Mouse (Mus musculus) ES-E14 (cell line): Measurements from ENCODE around the gene Srcin1. TPM values are rescaled to one million over a fixed set of nuclear protein-coding genes. Genes with fewer than 3 reads are reported as not detected.
A peak's percentile ranks its signal among the peaks of the same experiment; 100 is the strongest.

Experiments used
- DNase-seq: peaks from one replicate; pipeline ENCODE4 v3.0.0-alpha.2; 2013; ENCODE audit warnings: low read depth, low spot score
- H3K27ac ChIP-seq: 2 replicates; pipeline ENCODE4 v1.5.1; 2012; ENCODE audit warnings: low read depth, mild to moderate bottlenecking, low read length, moderate library complexity, mixed read lengths; ENCODE audit not compliant: poor library complexity, insufficient read depth, severe bottlenecking
- H3K36me3 ChIP-seq: 2 replicates; pipeline ENCODE4 v1.6.1; 2012; ENCODE audit warnings: mild to moderate bottlenecking, low read length, moderate library complexity, mixed read lengths; ENCODE audit not compliant: control insufficient read depth, poor library complexity, insufficient read depth, severe bottlenecking
- H3K4me1 ChIP-seq, 2 experiments: fragments of 150-350 bp in 1 of 2; sonication (generic) in 1 of 2; 2 replicates each; pipeline ENCODE4 v1.6.1; 2012; ENCODE audit warnings: low read length in 2 of 2, mild to moderate bottlenecking in 1 of 2, mixed read lengths in 1 of 2; ENCODE audit not compliant: control insufficient read depth in 2 of 2, insufficient read depth in 2 of 2, poor library complexity in 1 of 2
- H3K4me3 ChIP-seq, 2 experiments: fragments of 150-350 bp in 1 of 2; sonication (generic) in 1 of 2; 2 replicates each; pipeline ENCODE4 v1.5.1; 2012; ENCODE audit warnings: low read length in 2 of 2, low read depth in 1 of 2, mild to moderate bottlenecking in 1 of 2, mixed read lengths in 1 of 2; ENCODE audit not compliant: insufficient read depth in 1 of 2, poor library complexity in 1 of 2, severe bottlenecking in 1 of 2
- H3K9ac ChIP-seq: 2 replicates; pipeline ENCODE4 v1.6.1; 2012; ENCODE audit warnings: low read depth, mild to moderate bottlenecking, low read length, mixed read lengths; ENCODE audit not compliant: poor library complexity, insufficient read depth, severe bottlenecking
- H3K9me3 ChIP-seq: fragments of 150-350 bp; sonication (generic); 2 replicates; pipeline ENCODE4 v1.6.1; 2012; ENCODE audit warnings: low read depth, mild to moderate bottlenecking, low read length; ENCODE audit not compliant: control insufficient read depth, insufficient read depth
- CHD2 ChIP-seq: IDR thresholded peaks from 2 replicates; pipeline ENCODE4 v1.6.1; 2014; ENCODE audit warnings: mild to moderate bottlenecking, low read depth, low read length, inconsistent platforms
- HCFC1 ChIP-seq: IDR thresholded peaks from 2 replicates; pipeline ENCODE4 v1.6.1; 2012; ENCODE audit warnings: low read length, inconsistent platforms, borderline replicate concordance; ENCODE audit not compliant: insufficient read depth
- MAFK ChIP-seq: IDR thresholded peaks from 2 replicates; pipeline ENCODE4 v1.6.1; 2014; ENCODE audit warnings: mild to moderate bottlenecking, low read depth, low read length, inconsistent platforms; ENCODE audit not compliant: insufficient read depth
- ZC3H11A ChIP-seq: IDR thresholded peaks from 2 replicates; pipeline ENCODE4 v1.6.1; 2012; ENCODE audit warnings: low read depth, mild to moderate bottlenecking, inconsistent platforms, low read length, borderline replicate concordance
- ZNF384 ChIP-seq: IDR thresholded peaks from 2 replicates; pipeline ENCODE4 v1.6.1; 2012; ENCODE audit warnings: low read depth, low read length, inconsistent platforms
- in situ Hi-C, 2 experiments: fragments of 600-800 bp; cut with MboI; formaldehyde crosslinking; loops; one replicate each; pipeline ENCODE4 v1.15.1; 2025; ENCODE audit warnings: low sequenced_read_pairs in 2 of 2, inconsistent platforms in 1 of 2; ENCODE audit not compliant: unreplicated experiment in 2 of 2
- total RNA-seq: library from RNA; depleted of rRNA; stranded (reverse); fragments of 300-350 nt; gene quantifications from 2 replicates; pipeline ENCODE4 v1.2.3, GENCODE M21; 2012

The Srcin1 gene
- total RNA-seq, 1 experiment = 2.4 TPM

DNA sequence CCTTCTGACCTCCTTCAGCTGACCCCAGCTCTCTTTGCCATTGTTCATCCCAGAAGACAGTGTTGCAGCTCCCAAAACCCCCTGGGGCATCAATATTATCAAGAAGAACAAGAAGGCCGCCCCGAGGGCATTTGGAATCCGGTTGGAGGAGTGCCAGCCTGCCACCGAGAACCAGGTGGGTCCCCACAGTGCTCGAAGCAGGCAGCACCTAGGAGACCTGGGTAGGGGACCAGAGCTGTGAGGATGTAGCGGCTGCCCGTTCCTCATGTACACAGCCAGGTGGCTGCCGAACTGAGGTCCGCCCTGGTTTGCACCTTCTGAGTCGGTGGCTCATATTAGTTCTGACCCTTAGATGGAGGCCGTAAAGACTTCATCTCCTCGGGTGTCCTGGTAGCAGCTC, 110.0 kb downstream of the Srcin1 start:
- Histone ChIP-seq H3K9me3 (no peaks in the 10 kb centered on the region), H3K4me3 (no peak overlapping the region), H3K36me3 (peaks cover 45% of the 10 kb centered on the region), H3K9ac (no peak overlapping the region), H3K4me1 (peaks cover 0 to 12% of the 10 kb centered on the region in 2 experiments; a peak in 2 of 4 replicates), H3K27ac (no peak overlapping the region)
- in situ Hi-C loops = no loop called here
- no peak for TF ChIP-seq CHD2
- TF ChIP-seq HCFC1 = no peak
- no peak for TF ChIP-seq ZC3H11A
- no peak for TF ChIP-seq ZNF384
- TF ChIP-seq MAFK = no peak
- no peak for DNase-seq

GRCm38 (mm10) chr11:97463991-97464390, 112.0 kb downstream of the Srcin1 start:
- H3K27ac ChIP-seq = no peak overlapping the region
- H3K9me3 ChIP-seq = no peaks in the 10 kb centered on the region
- in situ Hi-C loops = no loop called here
- DNase-seq = no peak
- peaks cover 48% of the 10 kb centered on the region for H3K36me3 ChIP-seq
- H3K4me3 ChIP-seq = no peak overlapping the region
- peaks cover 0 to 8% of the 10 kb centered on the region in 2 experiments; a peak in 1 of 4 replicates for H3K4me1 ChIP-seq
- TF ChIP-seq MAFK (no peak), ZC3H11A (no peak), CHD2 (no peak), ZNF384 (no peak), HCFC1 (no peak)
- no peak overlapping the region for H3K9ac ChIP-seq

- DNase-seq = no peak
- Histone ChIP-seq H3K27ac (no peak overlapping the region), H3K9ac (peak overlapping the region; percentile 46), H3K4me3 (peak overlapping the region; percentile 33 to 45; a peak in 3 of 4 replicates), H3K4me1 (0 out of 4 replicates have a peak, but pooled peaks cover 0 to 4% of the 10 kb centered on the region in 2 experiments), H3K36me3 (peaks cover 56% of the 10 kb centered on the region), H3K9me3 (no peaks in the 10 kb centered on the region)
- TF ChIP-seq MAFK = no peak
- TF ChIP-seq HCFC1 = no peak
- TF ChIP-seq CHD2 = no peak
- no peak for TF ChIP-seq ZNF384
- no peak for TF ChIP-seq ZC3H11A
- in situ Hi-C loops = no loop called here
These were observed 112.8 kb downstream of the Srcin1 start for GRCm38 (mm10) chr11:97463166-97463565.

- DNase-seq = no peak
These were observed 113.4 kb downstream of the Srcin1 start for GRCm38 (mm10) chr11:97462538-97462937.

More at GRCm38 (mm10) chr11:97462538-97462937, 113.4 kb downstream of the Srcin1 start:
- 0 out of 4 replicates have a peak, but pooled peaks cover 0 to 4% of the 10 kb centered on the region in 2 experiments for H3K4me1 ChIP-seq
- H3K9ac ChIP-seq = no peak overlapping the region
- in situ Hi-C loops = no loop called here
- no peaks in the 10 kb centered on the region for H3K9me3 ChIP-seq
- H3K27ac ChIP-seq = no peak overlapping the region
- no peak for TF ChIP-seq MAFK
- TF ChIP-seq ZC3H11A = no peak
- TF ChIP-seq HCFC1 = no peak
- no peak for TF ChIP-seq CHD2
- no peak for TF ChIP-seq ZNF384
- no peak overlapping the region for H3K4me3 ChIP-seq
- H3K36me3 ChIP-seq = peaks cover 57% of the 10 kb centered on the region
